Mouse (Mus musculus) heart, postnatal 0 days (tissue): ENCODE results near the gene Gatm.

Experiments used
- CTCF ChIP-seq: IDR thresholded peaks from 2 replicates; pipeline ENCODE4 v1.5.1; 2016; ENCODE audit warnings: antibody characterized with exemption, control low read depth, low read depth
- EP300 ChIP-seq: IDR thresholded peaks from 2 replicates; pipeline ENCODE4 v1.6.1; 2016; ENCODE audit warnings: antibody characterized with exemption, low read depth

- TF ChIP-seq EP300 (no peak), CTCF (no peak)
Measured at GRCm38 (mm10) chr2:122570430-122570829, 40.7 kb downstream of the Gatm start.
